Mouse (Mus musculus) liver, embryonic 14.5 days (tissue): ENCODE measurements at regions not wholly inside any gene's neighbourhood (a gene's known extent, or its start where the extent isn't known, plus 50 kb on each side); places are given as distances from the start of the nearest gene placed in this dataset.

Source experiments
- CTCF ChIP-seq: IDR thresholded peaks from 2 replicates; pipeline ENCODE4 v1.5.1; 2016; ENCODE audit warnings: antibody characterized with exemption, low read depth, control low read depth
- EP300 ChIP-seq: IDR thresholded peaks from 2 replicates; pipeline ENCODE4 v1.6.1; 2016; ENCODE audit warnings: antibody characterized with exemption, low read depth

GRCm38 (mm10) chr5:111681362-111682028, 52.2 kb upstream of the Gm26897 start:
- TF ChIP-seq CTCF (no peak), EP300 (no peak)
